Mouse (Mus musculus) effector memory CD4-positive, alpha-beta T cell, adult 5 months (primary cell): Measurements from ENCODE around the gene Ap4s1. TPM values are rescaled to one million over a fixed set of nuclear protein-coding genes. Genes with fewer than 3 reads are reported as not detected.

Experiments used
- polyA plus RNA-seq: library from polyadenylated mRNA; unstranded; fragments of 100-300 nt; shearing (Covaris generic); gene quantifications from one replicate; pipeline ENCODE4 v1.2.1, GENCODE M21; 2017

Gene Ap4s1
- polyA plus RNA-seq, result 38.0 TPM

GRCm38 (mm10) chr12:51690893-51691844, at the start of gene Ap4s1:
Gene Ap4s1 (plus strand): TSS chr12:51691033.

GRCm38 (mm10) chr12:51691845-51692632, 1.2 kb downstream of the Ap4s1 start, which contains the start of gene Strn3:
Gene Strn3 (minus strand): TSS chr12:51691897.

Other genes starting within 250 kb of the Ap4s1 start
- 0.47 TPM for gene Coch, start 97.7 kb upstream of the Ap4s1 start, polyA plus RNA-seq
- 53.5 TPM for gene Strn3, start 864 bp downstream of the Ap4s1 start, polyA plus RNA-seq
- 111 TPM for gene Hectd1, start 138.5 kb downstream of the Ap4s1 start, polyA plus RNA-seq